Mouse (Mus musculus) fibroblast of lung, adult 2 months (primary cell): ENCODE measurements around the gene Echdc1.
"Not testable (repeated sequence)": the region's sequence is repeated elsewhere in the genome, so short reads cannot be mapped to it uniquely, and the experiment has no call there.

Experiments
- DNase-seq: peaks from one replicate; pipeline ENCODE4 v3.0.0-alpha.2; 2011; ENCODE audit warnings: low read depth

Gene Echdc1

GRCm38 (mm10) chr10:29313064-29313638, at the start of gene Echdc1:
Gene Echdc1, plus strand, starts transcription at chr10:29313166.
- peak; percentile 67 for DNase-seq

DNA sequence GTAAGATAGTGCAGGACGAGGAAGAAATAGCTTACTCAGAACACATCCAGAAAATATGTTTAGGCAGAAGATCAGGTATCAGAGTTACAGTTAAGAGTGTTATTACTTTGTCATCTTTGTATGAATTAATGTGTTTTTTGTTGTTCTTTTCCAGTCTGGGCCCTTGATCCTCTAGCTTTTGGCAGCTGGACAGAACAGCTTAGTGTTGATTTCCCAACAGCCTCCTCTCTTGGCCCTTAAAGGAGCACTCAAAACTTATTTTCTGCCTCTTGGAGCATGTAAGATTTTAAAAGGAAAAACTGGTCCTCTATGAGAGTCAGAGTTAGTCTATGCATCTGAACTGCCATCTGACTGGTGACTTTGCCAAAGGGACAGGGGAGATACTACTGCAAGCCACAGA, 31.2 kb upstream of the Echdc1 start:
- DNase-seq, result no peak

- no peak for DNase-seq
Observed at GRCm38 (mm10) chr10:29285757-29286156, 27.2 kb upstream of the Echdc1 start.

DNA sequence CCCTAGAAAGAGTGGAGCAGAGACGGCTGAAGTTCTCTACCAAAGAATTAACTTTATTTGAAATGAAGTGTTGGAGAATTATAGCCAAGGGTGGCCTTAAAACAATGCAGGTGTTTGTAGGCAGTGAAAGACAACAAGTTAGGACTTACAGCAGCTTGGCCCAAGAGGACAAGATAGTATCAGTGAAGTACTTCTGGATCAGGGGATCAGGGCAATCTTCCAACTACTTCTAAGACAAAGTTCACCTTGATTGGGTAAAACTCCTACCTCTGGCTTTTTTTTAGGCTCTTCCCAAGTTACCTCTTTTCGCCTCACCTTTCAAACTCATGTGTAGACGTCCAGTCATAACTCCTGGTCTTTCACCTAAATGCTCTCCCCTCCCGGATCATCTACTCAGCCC, 10.7 kb upstream of the Echdc1 start:
- no peak for DNase-seq

GRCm38 (mm10) chr10:29311480-29312219, 1.3 kb upstream of the Echdc1 start:
- DNase-seq, result no peak

GRCm38 (mm10) chr10:29313905-29314304, 939 bp downstream of the Echdc1 start:
- DNase-seq, result no peak

- DNase-seq, result no peak
Observed at GRCm38 (mm10) chr10:29324817-29325216, 11.9 kb downstream of the Echdc1 start.

- no peak for DNase-seq
Observed at GRCm38 (mm10) chr10:29333836-29334235, 20.9 kb downstream of the Echdc1 start.

DNA sequence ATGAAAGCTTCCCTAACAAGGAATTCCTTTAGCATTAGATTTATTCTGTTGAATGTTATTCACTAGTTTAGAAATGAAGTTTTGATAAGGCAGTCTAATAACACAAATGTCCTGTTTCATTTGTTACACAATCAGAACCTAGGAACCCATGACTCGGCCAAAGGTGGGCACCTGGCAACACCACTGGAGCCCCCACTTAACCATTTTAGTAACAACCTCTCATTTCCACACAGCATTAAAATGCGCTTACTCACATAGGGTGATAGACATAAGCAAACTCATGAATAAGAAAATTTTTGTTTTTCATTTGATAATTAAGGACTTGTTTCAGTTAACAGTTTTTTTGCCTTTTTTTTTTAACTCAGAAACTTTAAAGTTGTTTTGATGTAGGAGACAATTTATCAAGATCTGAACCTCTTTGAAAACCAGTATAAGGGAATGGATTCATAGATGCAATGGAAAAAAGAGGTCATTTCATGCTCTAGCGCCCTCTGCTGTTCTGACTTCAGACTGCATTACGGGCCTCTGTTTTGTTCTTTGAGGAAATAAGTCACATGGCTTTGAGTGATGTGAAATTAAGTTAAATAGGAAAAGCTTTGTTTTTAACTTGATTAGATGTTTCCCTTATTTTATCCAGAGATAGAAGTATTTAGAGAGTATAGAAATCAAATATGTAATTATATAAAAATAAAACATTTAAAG, 25.5 kb downstream of the Echdc1 start:
- DNase-seq, result peak; percentile 51

DNA sequence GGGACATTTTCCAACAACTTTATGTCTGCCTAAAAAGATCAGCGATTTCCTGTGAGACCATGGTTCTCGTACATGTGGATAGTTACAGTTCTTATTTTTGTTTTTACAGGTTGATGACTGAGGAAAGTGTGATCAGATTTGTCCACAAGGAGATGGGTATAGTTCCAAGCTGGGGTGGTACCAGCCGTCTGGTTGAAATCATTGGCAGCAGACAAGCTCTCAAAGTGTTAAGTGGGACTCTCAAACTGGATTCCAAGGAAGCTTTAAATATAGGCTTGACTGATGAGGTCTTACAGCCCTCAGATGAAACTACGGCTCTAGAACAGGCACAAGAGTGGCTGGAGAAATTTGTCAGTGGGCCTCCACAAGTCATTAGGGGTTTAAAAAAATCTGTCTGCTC, 31.3 kb downstream of the Echdc1 start:
- no peak for DNase-seq

- DNase-seq, result no peak
Observed at GRCm38 (mm10) chr10:29346638-29347037, 33.7 kb downstream of the Echdc1 start.

DNA sequence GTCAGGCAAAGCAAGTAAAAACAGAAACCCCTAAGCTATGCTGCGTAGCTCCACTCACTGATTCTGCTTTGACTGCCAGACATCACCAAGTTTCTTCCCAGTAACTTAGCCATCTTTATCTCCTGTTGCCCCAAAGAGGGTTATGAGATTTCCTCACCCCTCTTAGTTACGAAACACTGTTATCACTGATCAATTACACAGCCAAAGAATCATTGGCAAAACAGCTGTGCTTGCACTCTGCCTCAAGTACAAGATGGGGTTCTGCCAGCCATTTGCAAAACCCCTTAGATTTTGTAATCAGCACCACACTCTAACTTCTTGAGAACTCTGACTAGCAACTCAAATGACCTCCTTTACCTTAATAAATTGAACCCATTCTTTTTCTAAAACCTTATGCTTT, 38.5 kb downstream of the Echdc1 start:
- no peak for DNase-seq

GRCm38 (mm10) chr10:29352575-29352974, 39.6 kb downstream of the Echdc1 start:
- no peak for DNase-seq

- DNase-seq, result no peak
Observed at GRCm38 (mm10) chr10:29354183-29354582, 41.2 kb downstream of the Echdc1 start.

GRCm38 (mm10) chr10:29361095-29361463, 48.1 kb downstream of the Echdc1 start:
- DNase-seq, result no peak

DNA sequence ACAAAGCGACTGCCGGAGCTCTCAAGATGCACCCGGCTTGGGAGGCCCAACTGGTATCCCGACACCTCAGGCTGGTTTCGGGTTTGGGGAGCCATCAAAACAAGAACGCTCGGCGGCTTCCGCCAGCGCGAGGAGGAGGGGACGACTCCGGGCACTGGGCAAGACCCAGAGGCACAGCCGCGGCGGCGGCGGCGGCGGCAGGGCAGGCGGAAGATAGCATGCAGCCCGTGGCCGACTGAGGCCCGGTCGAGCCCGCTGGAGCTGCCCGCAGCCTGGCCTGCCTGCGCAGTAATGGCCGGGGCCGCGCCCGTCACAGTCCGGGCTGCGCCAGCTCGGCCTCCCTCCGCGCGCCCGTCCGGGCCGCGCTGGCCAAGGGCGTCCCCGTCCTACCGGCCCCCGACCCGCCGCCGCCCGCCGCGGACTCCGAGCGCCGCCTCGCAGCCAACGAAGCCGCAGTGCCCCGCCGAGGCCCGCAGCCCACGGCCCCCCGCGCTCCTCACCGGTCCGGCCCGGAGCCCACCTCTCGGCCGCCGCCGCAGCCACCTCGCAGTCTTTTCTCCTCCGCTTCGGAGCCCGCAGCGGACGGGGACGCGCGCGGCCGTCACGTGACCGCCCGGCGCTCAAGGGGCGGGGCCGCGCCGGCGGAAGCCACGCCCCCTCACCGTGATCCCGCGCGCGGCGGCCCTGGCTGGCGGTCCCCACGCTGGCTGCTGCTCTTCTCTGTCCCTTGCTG, 48.7 kb downstream of the Echdc1 start:
- DNase-seq, result peak; percentile 34

GRCm38 (mm10) chr10:29362197-29362900, 49.4 kb downstream of the Echdc1 start, which contains the start of gene Rnf146:
Gene Rnf146, minus strand, starts transcription at chr10:29362442.
- DNase-seq, result no peak

DNA sequence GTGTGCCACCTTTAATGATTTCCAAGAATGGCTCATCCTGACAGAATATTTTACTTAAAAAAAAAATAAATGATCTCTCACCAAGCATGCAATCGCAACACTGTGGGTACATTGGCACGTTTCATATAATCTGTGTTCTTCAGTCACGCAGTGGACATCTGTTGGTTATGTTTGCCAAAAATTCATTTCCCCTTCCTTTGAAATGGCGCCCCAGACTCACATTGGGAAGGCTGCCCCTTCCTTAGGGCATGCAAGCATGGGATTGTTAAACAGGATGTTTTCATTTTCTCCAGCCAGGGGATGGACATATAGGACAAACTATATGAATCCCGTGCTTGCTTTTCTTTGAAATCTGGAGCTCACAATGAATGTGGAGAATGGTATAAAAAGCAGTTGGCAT, 61.1 kb downstream of the Echdc1 start:
- no peak for DNase-seq

DNA sequence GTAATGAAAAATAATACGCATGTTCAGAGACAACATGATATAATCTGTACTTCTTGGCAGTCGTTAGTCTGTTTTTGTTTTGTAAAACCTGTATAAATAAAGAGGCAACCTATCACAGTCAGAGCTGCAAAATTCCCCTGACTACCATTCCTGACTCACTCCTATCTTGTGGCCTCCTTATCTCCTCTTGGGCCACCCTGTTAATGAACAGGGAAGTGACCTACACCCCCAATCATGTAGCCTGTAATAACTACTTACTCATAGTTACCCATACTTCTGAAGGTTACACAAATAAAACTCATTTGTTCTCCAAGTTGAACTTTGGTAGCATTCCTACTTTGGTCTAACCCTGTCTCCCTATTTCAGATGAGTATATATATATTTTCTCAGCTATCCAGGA, 68.6 kb downstream of the Echdc1 start:
- no peak for DNase-seq

GRCm38 (mm10) chr10:29394890-29395289, 81.9 kb downstream of the Echdc1 start:
- not testable (repeated sequence) for DNase-seq
